Mouse (Mus musculus) MEL-GATA-1-ER (cell line): ENCODE measurements around the gene Gpr35.
"Not testable (repeated sequence)": the region's sequence is repeated elsewhere in the genome, so short reads cannot be mapped to it uniquely, and the experiment has no call there.

Experiments used
- DNase-seq: peaks from one replicate; pipeline ENCODE4 v3.0.0-alpha.2; 2012; ENCODE audit warnings: low read depth; ENCODE audit errors: extremely low read depth

The Gpr35 gene

DNA sequence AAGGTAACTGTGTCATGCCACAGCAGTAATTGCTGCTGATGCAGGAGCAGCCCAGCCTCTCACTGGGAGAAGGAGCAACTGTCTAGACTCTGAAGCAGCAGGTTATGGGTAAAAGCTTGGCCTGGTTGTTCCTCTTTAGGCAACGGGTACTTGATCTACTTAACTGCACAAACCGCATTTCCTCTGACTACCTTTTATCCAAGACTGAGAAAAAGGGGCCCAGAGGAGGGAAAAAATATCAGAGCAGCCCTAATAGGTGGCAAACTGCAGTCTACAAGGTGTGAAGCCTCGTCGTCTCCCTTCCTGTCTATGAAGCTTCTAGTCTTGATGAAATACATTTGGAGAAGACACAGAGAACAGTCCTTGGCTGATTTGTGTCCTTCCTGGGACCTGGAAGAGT is 17.1 kb upstream of the Gpr35 start:
- peak; percentile 71 for DNase-seq

DNA sequence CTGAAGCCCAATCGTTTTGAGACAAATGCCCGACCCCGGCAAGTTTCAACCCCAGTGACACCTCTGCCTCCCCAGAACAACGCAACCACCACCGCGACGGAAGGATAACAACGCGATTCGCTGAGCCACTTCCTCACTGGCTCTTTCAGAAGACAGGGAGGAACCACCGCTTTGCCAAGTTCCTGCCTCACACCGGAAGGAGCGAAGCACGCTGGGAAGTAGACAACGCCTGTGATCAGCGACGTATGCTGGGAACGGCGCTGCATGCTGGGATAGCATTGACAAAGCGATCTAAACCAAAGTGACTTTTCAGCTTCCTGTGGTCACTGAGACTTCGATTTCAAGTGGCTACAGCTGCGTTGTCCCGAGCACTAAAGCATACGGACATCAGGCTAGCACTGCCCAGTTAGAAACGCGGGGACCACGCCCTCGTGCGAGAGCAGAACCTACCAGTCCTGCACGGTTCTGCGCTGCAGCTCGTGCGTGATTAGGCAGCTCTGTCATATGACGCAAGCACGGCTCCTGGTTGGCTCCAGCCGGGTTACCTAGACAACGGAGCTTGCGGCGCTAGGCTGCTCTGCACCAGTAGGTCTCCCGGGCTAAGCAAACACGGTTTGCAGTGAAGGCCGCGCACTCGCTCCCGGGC is 16.4 kb upstream of the Gpr35 start, which contains the start of gene Capn10:
Gene Capn10 (plus strand): TSS at position 195 of the 646 bp plus-strand sequence.
- peak; percentile 100 for DNase-seq

DNA sequence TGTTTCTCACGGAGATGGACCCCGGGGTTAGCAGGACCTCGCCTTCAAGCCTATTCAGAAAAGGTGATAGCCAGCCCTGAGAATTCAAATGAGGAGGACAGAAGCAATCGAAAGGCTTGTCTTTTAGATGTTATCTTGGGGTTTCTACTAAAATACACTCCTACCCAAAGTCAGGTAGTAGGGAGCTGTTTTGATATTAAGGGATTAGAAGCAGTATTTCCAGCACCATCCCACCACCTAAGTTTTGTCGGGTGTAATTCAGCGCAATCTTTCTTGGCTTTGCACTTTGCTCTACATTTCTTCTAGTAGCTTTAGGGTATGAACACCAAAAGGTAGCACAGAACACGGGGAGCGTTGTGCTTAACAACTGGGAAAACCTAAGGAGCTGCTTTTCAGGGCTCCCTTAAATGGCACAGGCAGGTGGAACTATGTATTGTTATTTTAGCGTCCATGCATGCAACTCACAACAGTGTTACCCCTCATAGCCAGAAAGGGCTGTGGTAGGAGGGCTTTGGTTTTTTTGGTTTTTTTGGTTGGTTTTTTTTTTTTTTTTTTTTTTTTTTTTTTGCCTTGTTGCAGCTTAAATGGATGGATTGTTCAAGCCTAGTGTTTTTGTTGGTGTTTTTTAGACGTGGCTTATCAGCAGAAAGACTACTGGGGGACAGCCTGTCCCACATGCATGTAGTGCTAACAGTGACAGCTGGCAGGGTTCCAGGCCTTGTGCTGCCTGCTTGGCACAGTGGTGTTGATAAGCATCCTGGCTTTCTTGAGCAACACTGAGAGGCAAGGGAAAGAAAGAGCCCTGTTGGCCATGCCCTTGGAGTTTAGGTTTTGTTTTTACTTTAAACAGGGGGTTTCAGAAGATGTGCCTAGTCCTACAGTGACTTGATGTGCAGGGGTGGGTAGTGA is 15.4 kb upstream of the Gpr35 start:
- peak; percentile 85 for DNase-seq

DNA sequence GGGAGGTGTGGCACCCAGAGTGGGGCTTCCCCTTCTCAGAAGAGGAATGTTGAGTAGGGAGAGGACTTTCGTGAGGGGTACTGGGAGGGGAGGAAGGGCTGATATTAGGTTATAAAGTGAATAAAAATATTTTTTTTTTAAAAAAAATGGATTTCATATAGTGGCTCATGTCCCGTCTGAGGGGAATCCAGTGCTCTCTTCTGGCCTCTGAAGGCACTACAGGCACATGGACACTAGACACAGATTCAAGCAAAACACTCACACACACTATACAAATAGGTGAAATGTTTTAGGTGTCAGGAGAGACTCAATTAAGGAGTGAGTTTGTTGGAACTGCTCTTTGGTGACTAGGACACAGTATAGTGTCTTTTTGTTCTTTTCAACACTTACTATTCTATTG is 14.7 kb upstream of the Gpr35 start:
- DNase-seq, result no peak

DNA sequence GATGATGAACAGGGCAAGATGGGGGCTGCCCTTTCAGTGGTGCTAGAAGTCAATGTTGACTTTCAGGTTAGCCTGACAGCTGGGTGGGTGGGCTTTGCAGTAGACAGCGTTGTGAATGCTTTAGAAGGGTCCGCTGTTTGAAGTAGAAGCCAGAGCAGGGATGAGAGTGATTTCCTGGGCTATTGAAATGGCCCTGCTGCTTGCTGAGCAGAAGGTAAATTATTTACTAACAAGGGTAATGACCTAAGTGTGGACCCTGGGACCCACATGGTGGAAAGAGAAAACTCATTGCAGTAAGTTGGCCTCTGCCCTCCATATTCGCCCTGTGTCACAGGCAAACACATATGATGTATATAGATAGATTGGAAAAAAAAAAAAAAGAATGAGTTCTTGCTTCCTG is 14.2 kb upstream of the Gpr35 start:
- no peak for DNase-seq

DNA sequence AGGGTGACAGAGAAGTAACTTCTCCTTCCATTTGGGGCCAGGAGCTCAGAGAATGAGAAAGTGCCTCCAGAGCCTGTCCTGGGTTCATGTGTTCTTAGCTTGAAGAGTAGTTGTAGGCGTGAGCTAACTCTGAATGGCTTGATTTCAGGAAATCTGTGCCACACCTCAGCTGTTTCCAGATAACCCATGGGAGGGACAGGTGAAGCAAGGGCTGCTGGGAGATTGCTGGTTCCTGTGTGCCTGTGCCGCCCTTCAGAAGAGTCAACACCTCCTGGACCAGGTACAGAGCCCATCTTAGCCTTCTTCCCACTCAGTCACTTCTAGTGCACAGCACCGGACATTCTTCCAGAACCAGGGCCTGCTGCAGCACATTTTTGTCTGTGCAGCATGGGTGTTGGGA is 12.9 kb upstream of the Gpr35 start:
- DNase-seq, result no peak

DNA sequence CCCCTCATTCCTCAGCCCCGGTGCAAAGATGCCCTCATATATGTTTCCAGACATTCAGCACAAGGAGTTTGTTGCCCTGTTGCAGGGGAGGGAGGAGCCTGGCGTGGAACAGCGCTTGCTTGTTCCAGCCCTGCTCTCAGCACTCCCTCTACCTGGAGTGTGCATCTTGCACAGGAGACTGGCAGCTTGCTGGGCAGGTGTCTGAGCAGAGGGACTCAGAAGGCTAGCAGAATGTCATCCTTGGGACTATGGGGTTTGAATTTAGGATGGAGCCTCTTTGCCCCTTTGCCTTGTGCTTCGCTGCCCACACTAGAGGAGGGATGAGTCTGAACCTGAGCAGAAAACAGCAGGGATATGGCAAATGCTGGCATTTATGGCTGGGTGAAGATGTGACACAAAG is 10.9 kb upstream of the Gpr35 start:
- no peak for DNase-seq

DNA sequence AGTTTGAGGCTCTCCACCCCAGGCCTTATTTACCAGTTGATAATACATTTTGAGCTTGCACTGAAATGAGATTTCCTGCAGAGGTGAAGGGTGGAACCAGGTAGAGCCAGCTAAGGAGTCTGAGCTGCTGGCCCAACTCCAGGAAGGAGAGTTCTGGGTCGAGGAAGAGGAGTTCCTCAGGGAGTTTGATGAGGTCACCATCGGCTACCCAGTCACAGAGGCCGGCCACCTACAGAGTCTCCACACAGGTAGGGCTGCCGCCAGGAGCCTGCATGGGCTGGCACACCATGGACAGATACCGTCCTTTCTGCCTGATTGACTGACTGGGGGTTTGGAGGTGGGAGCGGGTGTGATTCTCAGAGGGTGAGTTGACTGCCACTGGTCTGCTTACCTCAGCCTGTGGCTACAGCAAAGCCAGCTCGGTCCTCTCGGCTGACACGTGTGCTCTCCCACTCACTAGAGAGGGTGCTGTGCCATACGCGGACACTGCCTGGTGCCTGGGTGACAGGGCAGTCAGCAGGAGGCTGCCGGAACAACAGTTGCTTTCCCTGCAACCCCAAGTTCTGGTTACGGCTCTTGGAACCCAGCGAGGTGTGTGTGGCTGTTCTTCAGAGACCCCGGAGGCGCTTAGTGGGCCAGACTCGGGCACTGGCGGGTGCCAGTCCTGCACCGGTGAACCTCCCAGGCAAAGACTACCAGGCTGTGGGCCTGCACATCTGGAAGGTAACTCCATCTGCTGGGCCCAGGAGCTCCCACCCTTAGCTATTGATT is 7.3 kb upstream of the Gpr35 start:
- no peak for DNase-seq

DNA sequence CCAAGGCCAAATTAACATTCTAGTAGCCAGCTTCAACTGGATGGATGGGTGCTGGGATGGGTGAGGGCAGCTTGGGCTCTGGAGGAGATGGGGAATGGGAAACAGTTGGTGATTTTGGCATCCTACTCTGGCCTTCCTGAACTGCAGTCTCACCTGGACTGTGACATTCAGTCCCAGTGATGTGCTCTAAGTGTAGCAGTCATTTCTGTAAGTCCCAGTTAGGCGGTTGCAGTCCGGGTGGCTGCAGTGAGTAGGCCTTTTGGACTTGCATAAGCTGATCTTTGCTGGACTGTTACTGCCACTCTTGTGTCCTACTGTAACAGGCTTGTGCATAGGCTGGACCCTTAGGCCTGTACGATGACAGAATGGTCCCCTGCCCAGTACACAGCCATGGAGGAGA is 2.7 kb upstream of the Gpr35 start:
- DNase-seq, result no peak

DNA sequence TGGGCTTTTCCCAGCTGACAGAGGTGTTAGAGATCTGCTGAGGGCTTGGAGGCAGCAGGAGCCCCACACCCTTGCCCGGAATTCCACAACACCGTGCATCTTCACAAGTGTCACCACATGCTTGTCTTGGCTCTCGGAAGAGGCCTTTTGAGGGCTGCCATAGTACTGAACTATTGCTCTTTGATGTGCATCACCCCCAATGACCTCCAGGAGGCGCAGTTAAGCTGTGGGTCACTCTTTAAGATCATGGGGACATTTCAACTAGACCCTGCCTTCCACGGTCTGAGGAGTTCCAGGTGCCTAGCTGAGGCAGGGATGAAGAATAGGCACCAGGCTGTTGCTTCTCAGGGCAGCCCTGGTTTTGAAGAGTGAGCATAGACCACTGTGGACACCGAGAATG is 1.2 kb upstream of the Gpr35 start:
- DNase-seq, result no peak

DNA sequence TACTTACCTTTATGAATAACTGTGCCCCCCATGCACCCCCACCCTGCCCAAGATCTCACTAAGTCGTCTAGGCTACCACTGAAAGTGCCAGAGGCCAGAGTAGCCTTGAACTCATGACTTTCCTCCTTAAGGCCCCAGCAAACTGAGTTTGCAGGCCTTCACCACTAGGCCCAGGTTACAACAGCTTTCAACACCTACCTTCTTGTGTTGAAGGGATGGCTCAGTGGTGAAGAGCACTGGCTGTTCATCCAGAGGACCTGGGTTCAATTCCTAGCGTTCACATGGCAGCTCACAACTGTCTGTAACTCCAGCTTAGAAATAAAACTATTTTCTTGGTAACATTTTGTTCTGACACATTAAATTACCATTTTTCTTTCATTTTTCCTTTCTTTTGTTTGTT is 3.0 kb downstream of the Gpr35 start:
- no peak for DNase-seq

DNA sequence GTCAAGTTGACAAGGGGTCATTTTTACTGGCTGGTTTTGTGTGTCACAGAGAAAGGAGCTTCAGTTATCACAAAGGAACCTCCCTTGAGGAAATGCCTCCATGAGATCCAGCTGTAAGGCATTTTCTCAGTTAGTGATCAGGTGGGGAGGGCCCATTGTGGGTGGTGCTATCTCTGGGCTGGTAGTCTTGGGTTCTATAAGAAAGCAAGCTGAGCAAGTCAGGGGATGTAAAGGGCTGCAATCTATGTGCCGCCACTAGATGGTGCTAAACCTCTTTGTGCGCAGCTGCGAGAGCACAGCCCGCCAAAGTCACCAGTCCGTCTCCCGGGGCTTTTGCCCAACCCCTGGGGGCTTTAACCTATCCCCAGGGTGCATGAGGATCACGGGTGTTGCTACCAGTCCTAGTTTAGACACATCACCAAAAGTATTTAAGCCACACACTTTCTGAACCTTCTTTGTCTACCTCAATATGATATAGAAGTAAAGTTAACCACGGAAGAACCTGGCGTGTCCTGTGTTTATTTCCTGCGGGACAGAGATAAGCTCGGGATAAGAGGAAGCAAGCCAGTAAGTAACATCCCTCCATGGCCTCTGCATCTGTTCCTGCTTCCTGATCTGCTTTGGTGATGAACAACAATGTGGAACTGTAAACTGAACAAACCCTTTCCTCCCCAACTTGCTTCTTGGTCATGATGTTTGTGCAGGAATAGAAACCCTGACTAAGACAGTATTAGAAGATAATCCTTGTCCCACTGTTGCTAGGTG is 6.1 kb downstream of the Gpr35 start:
- peak; percentile 47 for DNase-seq

DNA sequence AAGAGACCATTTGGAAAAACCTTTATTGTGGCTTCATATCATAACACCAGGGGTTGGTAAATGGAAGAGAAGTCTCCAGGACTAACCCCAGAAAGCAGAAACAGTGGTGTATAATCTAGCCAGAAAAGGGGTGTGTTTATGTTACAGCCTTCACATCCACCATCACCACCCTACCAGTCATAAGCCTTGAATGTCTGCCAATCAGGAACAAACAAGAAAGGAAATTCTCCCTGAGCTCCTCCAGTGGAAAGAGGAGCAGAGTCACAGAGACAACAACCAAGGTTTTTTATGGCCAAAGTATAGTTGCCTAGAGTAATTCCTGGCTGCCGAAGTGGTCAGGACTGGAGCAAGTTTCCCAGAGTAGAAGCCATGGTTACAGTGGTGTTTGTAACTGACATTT is 8.3 kb downstream of the Gpr35 start:
- no peak for DNase-seq

DNA sequence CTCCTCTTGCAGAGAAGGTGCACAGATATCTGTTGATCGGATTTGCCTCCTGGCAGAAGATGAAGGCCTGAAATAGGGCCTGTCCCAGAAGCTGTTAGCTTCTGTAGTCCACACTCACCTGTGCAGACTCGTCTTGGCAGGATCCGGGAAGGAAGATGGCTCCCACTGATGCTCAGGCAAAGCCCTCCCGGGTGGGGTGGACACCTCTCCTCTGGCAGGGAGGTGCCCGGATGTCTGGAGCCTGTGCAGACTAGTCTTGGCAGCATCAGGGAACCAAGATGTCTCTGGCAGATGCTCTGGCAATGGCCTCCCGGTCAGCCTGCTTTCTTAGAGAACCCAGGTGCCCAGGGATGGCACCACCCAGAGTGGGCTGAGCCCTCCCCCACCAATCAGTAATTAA is 20.1 kb downstream of the Gpr35 start:
- DNase-seq, result not testable (repeated sequence)

DNA sequence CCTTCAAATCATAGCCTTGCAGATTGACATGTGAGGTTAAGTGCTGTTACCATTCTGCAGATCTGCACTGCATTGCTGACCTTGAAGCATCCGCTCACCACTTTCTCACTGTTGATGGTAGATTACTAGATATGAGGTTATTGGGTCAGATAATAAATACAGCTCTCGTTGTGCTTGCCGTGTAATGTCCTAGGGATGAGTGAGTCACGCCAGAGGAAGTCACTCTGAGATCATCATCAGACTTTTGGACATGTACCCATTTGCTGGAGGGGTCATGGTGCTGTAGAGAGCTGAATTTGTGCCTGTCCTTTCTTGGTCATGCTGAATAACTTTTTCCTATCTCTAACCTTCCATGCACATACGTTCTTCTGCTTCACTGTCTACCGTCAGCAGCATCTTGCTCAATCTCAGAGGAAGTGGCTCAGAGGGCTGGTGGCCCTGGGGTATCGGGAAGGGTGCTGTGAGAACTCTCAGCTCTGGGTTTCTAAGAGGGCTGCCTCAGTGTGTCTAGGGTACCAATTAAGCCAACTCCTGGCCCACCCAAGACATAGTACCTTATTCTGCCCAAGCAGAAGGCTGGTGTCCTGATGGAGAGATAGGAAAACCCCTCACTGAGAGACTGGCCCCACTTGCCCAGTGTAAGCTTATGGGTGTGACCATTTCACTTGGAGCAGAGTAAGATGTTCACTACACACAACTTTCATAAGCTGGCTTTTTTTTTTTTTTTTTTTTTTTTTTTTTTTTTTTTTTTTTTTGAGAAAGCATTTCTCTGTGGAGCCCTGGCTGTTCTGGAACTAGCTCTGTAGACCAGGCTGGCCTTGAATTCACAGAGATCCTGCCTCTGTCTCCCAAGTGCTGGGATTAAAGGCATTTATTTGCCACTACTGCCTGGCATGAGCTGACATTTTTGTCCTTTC is 21.5 kb downstream of the Gpr35 start:
- no peak for DNase-seq

DNA sequence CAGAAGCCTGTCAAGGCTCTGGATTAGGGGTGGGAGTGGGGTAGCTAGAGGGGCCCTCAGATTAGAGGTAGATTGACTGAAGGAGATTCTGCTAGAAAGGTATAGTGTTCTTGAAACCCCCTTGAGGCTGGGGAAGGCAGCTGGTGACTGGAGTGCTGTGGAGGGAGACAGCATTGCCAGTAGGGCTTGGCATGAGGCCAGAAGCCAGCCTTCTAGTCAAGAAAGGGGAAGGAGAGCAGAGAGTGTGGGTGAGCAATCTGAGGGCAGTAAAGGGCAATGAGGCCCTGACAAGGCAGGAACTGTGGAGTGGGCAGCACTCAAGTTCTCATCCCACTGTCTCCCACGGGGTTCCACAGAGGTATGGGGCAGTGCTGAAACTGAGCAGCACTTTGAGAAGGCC is 22.2 kb downstream of the Gpr35 start:
- peak; percentile 58 for DNase-seq

DNA sequence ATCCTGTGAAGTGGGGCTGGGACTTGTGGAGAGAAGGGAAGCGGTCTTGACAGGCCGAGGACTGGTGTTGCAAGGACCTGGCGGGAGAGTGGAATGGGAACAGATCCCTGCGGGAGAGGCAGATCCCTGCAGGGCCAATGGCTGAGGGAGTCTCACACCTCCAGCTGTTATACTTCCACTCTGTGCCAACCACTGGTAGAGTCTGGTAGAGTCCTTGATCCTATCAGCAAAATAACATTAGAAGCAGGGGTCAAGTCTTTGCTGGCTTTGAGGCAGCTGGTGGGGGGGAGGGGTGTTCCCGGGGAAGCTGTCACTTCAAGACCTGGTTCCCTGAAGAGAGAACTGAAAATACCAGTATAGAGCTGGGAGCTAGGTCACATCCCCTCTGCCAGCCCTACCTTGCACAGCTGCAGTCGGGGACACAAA is 25.5 kb downstream of the Gpr35 start:
- no peak for DNase-seq

DNA sequence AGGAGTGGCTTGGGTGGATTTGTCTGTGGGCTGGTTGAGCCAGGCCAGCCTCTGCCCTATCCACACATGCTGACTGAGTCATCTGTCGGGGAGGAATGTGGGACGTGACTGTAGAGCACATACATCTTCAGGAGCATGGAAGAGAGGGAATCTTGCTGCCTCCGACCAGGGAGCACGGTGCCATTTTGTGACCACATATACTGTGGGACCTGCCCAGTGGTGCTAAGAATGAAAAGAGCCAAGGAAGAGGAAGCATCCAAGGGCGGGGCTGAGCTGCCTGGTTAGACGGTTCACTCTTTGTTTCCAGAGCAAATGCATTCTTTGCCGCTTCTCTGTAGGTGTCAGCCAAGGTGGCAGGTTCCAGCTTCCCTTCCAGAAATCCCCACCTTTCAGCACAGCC is 28.0 kb downstream of the Gpr35 start:
- no peak for DNase-seq

DNA sequence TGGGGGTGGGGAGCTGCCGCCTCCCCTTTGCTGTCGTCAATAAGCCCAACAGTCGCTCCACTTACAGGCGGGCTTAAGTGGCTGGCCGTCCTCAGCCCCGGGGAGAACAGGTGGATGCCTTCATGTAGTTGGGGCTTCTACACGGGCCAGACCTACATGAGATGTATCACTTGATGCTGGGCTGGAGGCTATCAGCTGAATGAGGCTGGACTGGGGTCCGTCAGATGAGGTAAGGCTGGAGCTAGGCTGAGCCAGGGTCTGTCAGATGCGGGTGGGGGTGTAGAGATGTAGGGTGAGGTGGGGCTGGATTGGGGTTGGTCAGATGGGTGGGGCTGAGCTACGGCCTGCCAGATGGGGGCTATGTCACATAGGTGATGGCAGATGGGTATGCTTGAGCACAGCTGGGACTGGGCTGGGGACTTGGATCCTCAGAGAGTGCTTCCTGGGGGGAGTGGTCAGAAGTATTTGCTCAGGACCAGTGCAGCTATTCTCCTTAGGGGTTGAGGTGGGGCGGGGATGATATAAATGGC is 28.5 kb downstream of the Gpr35 start:
- no peak for DNase-seq
